ENCODE assay signal across 12 mouse cellular contexts in genomic region chr2:125290197-125290965, GRCm38 (mm10). TPM values are rescaled to one million over a fixed set of nuclear protein-coding genes. Genes with fewer than 3 reads are reported as not detected.
DNase-seq lines count a peak whose midpoint lies in the region; ATAC-seq lines count a peak whose summit lies in the region.
"Had no signal": no experiment of that assay in that cellular context is flagged by ENCODE, and none has a peak within 500 bp of the region (broad histone marks: within the 10 kb centered on the region; RNA-seq: fewer than 3 reads in every experiment).

No protein-coding gene starts in this region.

- no peak overlapping the region for H3K27ac ChIP-seq in lung, embryonic 15.5 days
- H3K27ac ChIP-seq in limb, embryonic 15.5 days: peak overlapping the region; percentile 23; the same call in 1 of the 2 replicates
- H3K27ac ChIP-seq: forebrain, embryonic 12.5 days; midbrain, embryonic 12.5 days; stomach, postnatal 0 days had no signal

- ATAC-seq in lung, embryonic 15.5 days (ENCODE audit: borderline replicate concordance, extremely low read depth, low FRiP score, low TSS enrichment): 0 out of 2 replicates have a peak, but pooled peaks have one; percentile 31
- peak; percentile 76 for ATAC-seq in limb, embryonic 15.5 days (ENCODE audit: insufficient number of reproducible peaks, low FRiP score, low TSS enrichment, low read depth)
- no peak for ATAC-seq in frontal cortex, adult (ENCODE audit: low TSS enrichment)

- H3K4me3 ChIP-seq in lung, embryonic 15.5 days: no peak overlapping the region
- no peak overlapping the region for H3K4me3 ChIP-seq in limb, embryonic 15.5 days
- H3K4me3 ChIP-seq: forebrain, embryonic 12.5 days; midbrain, embryonic 12.5 days had no signal

- H3K9me3 ChIP-seq in lung, embryonic 15.5 days: no peaks in the 10 kb centered on the region
- no peaks in the 10 kb centered on the region for H3K9me3 ChIP-seq in limb, embryonic 15.5 days
- H3K9me3 ChIP-seq: forebrain, embryonic 12.5 days; midbrain, embryonic 12.5 days had no signal

- intact Hi-C loops in gastrocnemius, postnatal 14 days (cut with DNase I; ENCODE audit: low total_unique reads): no loop called here

- no peak overlapping the region for H3K9ac ChIP-seq in lung, embryonic 15.5 days
- H3K9ac ChIP-seq in limb, embryonic 15.5 days: no peak overlapping the region
- H3K9ac ChIP-seq: forebrain, embryonic 12.5 days; midbrain, embryonic 12.5 days had no signal

- H3K4me2 ChIP-seq in lung, embryonic 15.5 days: no peak overlapping the region
- H3K4me2 ChIP-seq in limb, embryonic 15.5 days: no peak overlapping the region
- H3K4me2 ChIP-seq: forebrain, embryonic 12.5 days; midbrain, embryonic 12.5 days had no signal

- no peaks in the 10 kb centered on the region for H3K36me3 ChIP-seq in lung, embryonic 15.5 days
- H3K36me3 ChIP-seq in limb, embryonic 15.5 days: no peaks in the 10 kb centered on the region
- H3K36me3 ChIP-seq: forebrain, embryonic 12.5 days; midbrain, embryonic 12.5 days had no signal

- peak; percentile 44 for DNase-seq in adrenal gland, postnatal 14 days
- no peak for DNase-seq in adrenal gland, adult 18-20 months (ENCODE audit: low spot score in 2 of 2)
- no peak for DNase-seq in lung, postnatal 25 days (ENCODE audit: low spot score)
- DNase-seq in gastrocnemius, postnatal 14 days: peak; percentile 78
- no peak for DNase-seq in cerebellum, adult 11-12 months
- DNase-seq: kidney, postnatal 25 days had no signal

- 0 out of 2 replicates have a peak, but pooled peaks cover 3% of the 10 kb centered on the region for H3K4me1 ChIP-seq in lung, embryonic 15.5 days
- H3K4me1 ChIP-seq in limb, embryonic 15.5 days: peaks cover 19% of the 10 kb centered on the region
- H3K4me1 ChIP-seq: forebrain, embryonic 12.5 days; midbrain, embryonic 12.5 days had no signal

- H3K27me3 ChIP-seq in lung, embryonic 15.5 days: no peaks in the 10 kb centered on the region
- no peaks in the 10 kb centered on the region for H3K27me3 ChIP-seq in limb, embryonic 15.5 days
- H3K27me3 ChIP-seq: forebrain, embryonic 12.5 days; midbrain, embryonic 12.5 days had no signal

- 76% methylated on average over 10 of the region's 10 CpGs for whole genome bisulfite sequencing in lung, embryonic 15.5 days
- whole genome bisulfite sequencing in limb, embryonic 15.5 days: 36% methylated on average over 10 of the region's 10 CpGs

RNA-seq across cellular contexts. Expression of gene Dut, which starts 43.4 kb away (rescaled TPM):
- total RNA-seq in adrenal gland, postnatal 14 days (2021): 36.1 and 39.4 TPM in 2 replicates
- total RNA-seq in adrenal gland, adult 18-20 months (2021): 10 to 100 TPM; 15.1 to 22.6 TPM
- 164 and 176 TPM in 2 replicates for polyA plus RNA-seq in lung, embryonic 15.5 days (2015; fragmentation: Nextera tagmentation; extraction: Ambion mirVana)
- 10 to 100 TPM; 10.2 to 12.6 TPM for total RNA-seq in gastrocnemius, postnatal 14 days (2021)
- 97.0 and 100 TPM in 2 replicates for polyA plus RNA-seq in limb, embryonic 15.5 days (2015; fragmentation: Nextera tagmentation; extraction: Ambion mirVana)

Comparison
In these comparisons a context has a peak if more than half of its experiments do, and no peak if none do; other contexts are left out.
1. DNase-seq: peak in adrenal gland, postnatal 14 days (single experiment) and gastrocnemius, postnatal 14 days (single experiment); none in adrenal gland, adult 18-20 months (0 of 2), lung, postnatal 25 days (single experiment) and cerebellum, adult 11-12 months (single experiment).